Mouse (Mus musculus): ENCODE data around the gene Tmem167b. TPM values are rescaled to one million over a fixed set of nuclear protein-coding genes. Genes with fewer than 3 reads are reported as not detected.

Gene Tmem167b
- 72.1 TPM for polyA plus RNA-seq (2014; fragmentation: Illumina TruSeq; extraction: RNeasy Lipid Tissue Mini Kit (QIAGEN cat#74804); ENCODE audit: low replicate concordance)

DNA sequence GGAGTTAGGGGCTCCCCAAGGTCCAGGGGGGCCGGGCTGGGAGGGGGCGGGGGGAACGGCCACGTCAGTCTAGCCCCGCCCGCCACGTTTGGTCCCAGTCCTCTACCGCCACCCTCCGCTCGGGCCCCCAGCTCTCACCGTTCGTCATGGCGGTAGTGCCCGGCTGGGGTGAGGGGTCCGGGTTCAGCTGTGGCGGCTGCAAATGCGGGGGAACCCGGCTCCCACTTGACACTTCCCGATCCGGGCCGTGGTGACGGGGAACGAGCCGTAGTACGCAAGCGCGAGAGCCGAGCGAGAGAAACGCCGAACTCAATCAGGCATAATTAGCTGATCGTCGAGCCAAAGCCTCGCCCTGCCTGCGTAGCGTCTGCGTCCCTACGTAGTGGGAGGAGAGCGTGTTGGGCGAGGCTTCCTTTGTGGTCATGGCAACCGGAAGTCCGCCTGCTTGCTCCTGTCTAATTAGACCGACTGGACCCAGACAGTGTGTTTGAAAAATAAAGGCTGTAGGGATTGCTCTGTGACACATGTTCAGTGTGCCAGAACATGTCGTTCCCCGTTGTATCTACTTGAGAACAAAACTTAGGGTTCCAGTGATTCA, at the start of gene Tmem167b:
Tmem167b (minus strand) TSS at position 334 of the 598 bp plus-strand sequence.

DNA sequence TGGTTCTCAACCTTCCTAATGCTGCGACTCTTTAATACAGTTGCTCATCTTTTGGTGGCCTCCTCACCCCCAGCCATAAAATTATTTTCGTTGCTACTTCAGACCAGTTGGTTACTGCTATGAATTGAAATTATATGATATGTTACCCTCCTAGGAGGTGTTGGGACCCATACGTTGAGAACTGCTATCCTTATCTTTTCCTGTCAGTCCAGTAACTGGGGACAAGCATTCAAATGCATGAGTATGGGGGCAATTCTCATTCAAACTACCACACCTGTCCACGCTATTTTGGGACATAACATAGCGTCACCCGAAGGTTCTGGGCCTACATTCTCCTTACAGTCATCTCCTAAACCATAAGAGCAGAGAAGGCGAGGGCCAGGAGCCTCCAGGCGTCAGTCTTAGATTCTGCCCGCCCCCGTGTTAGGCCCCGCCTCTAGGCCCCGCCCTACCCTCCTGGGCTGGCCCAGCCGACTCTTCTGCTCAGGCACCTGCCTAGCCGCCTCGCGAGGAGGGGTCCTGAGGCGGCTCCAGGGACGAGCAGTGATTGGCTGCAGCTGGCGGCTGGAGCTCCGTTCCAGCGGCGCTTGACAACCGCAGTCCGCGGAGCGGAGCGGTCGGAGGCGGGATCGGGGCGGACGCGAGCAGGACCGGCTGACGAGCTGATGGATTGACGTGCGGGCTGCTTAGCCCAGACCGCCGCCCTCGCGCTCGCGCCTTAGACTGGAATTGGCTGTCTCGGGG, 28.7 kb upstream of the Tmem167b start, which contains the start of gene Wdr47:
Wdr47 (plus strand) TSS at position 494 of the 744 bp plus-strand sequence.

DNA sequence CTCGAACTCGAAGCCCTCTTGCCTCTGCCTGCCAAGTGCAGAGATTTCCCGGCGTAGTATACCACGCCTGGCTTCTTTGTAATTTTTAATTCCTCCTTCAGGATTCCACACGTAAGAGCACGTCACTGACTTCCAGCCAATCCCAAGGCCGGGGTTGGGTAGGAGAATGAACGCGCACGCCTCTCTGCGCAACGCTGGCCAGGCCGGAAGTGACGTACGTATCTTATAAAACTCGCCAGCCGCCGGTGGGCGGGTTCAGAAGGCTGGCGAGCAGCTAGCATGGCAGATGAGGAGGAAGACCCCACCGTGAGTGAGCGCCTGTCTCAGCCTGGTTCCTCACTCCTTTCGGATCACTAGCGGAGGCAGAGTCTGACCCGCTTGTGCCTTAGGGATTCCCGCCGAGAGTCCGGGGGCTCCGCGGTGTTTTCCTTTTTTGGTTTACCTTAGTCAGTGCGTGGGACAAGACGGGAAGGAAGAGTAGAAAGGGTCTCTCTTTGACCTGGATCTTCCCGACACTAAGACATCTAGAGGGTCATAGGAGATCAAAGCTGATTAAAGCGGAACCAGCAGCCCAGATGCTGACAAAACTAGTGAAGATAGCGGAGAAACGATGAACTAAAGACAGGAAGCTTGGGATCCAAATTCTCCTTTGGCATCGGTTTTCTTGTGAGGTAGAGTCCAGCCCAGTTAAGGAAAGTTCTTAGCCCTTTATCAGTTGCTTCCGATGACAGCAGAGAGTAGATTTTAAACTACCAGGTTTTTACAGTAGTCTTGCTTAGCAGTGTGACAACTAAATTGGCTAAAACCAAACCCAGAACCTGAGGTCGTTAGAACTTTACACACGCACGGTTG, 9.4 kb upstream of the Tmem167b start, which contains the start of gene Taf13:
Taf13 (plus strand) TSS at position 256 of the 852 bp plus-strand sequence.

DNA sequence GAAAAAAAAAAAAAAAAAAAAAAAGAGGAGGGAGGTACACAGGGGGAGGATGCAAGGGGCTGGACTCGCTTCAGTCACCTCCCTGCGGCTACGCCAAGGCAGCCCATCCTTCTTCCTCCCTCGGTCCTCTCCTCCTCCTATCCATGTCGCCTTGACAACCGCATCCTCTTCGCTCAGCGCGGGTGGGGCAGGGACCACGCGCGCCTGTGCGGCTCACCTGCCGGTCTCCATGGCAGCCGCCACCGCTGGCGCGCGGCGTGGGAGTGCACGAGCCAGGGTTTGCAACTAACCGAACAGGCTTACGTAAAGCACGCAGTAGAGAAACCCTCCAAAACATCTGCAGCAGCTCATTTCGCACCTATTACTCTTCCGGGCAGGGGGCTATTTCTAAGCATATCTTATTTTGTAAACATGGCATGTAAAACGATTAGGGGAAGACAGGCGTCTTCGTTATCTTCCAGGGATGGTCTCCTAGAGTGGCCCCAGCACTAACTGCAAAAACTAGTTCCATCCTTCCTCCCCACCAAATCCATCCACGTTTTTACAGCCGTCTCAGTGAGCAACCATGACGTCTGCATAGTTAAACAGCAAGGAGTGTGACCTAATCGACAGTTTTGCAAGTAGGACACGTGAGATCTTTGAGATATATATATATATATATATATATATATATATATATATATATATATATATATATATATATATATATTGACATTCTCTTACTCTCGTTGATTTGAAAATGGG, 25.6 kb downstream of the Tmem167b start, which contains the start of gene 5330417C22Rik:
5330417C22Rik (minus strand) TSS at position 20 of the 744 bp plus-strand sequence.

DNA sequence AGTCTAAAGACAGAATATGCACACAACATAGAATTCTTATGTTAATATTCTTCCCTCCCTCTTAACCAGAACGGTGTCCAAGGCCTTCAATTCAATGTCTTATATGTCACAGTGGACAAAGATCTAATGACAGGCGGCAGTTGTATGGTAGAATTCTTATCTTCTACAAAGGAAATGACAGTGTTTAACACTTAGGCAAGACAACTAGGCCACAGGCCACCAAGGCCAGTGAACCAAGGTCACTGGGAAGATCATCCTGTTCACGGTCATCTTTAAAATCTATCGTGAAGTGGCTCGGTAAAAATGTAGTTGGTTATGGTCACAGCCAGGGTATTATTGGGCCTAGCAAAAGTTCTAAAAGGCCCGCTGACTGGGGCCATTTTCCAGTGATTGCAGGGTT, 28.3 kb downstream of the Tmem167b start, which contains the start of gene 1700013F07Rik:
1700013F07Rik (plus strand) TSS at position 200 of the 400 bp plus-strand sequence.

Other genes starting within 250 kb of the Tmem167b start
- gene Mybphl, start 197.6 kb downstream of the Tmem167b start, polyA plus RNA-seq (2014; fragmentation: Illumina TruSeq; extraction: RNeasy Lipid Tissue Mini Kit (QIAGEN cat#74804); ENCODE audit: low replicate concordance), result not detected
- gene Psrc1, start 178.6 kb downstream of the Tmem167b start, polyA plus RNA-seq (2014; fragmentation: Illumina TruSeq; extraction: RNeasy Lipid Tissue Mini Kit (QIAGEN cat#74804); ENCODE audit: low replicate concordance), result not detected
- 0.15 TPM for gene Celsr2, start 146.9 kb downstream of the Tmem167b start, polyA plus RNA-seq (2014; fragmentation: Illumina TruSeq; extraction: RNeasy Lipid Tissue Mini Kit (QIAGEN cat#74804); ENCODE audit: low replicate concordance)
- gene Sars, start 117.3 kb downstream of the Tmem167b start, polyA plus RNA-seq (2014; fragmentation: Illumina TruSeq; extraction: RNeasy Lipid Tissue Mini Kit (QIAGEN cat#74804); ENCODE audit: low replicate concordance), result 6.9 TPM
- not detected for gene 1700013F07Rik, start 28.3 kb downstream of the Tmem167b start, polyA plus RNA-seq (2014; fragmentation: Illumina TruSeq; extraction: RNeasy Lipid Tissue Mini Kit (QIAGEN cat#74804); ENCODE audit: low replicate concordance)
- 10.1 TPM for gene 5330417C22Rik, start 25.9 kb downstream of the Tmem167b start, polyA plus RNA-seq (2014; fragmentation: Illumina TruSeq; extraction: RNeasy Lipid Tissue Mini Kit (QIAGEN cat#74804); ENCODE audit: low replicate concordance)
- gene Taf13, start 9.2 kb upstream of the Tmem167b start, polyA plus RNA-seq (2014; fragmentation: Illumina TruSeq; extraction: RNeasy Lipid Tissue Mini Kit (QIAGEN cat#74804); ENCODE audit: low replicate concordance), result 79.9 TPM
- gene Wdr47, start 28.8 kb upstream of the Tmem167b start, polyA plus RNA-seq (2014; fragmentation: Illumina TruSeq; extraction: RNeasy Lipid Tissue Mini Kit (QIAGEN cat#74804); ENCODE audit: low replicate concordance), result 9.8 TPM
- 32.2 TPM for gene Clcc1, start 91.4 kb upstream of the Tmem167b start, polyA plus RNA-seq (2014; fragmentation: Illumina TruSeq; extraction: RNeasy Lipid Tissue Mini Kit (QIAGEN cat#74804); ENCODE audit: low replicate concordance)
- 43.4 TPM for gene Gpsm2, start 159.8 kb upstream of the Tmem167b start, polyA plus RNA-seq (2014; fragmentation: Illumina TruSeq; extraction: RNeasy Lipid Tissue Mini Kit (QIAGEN cat#74804); ENCODE audit: low replicate concordance)
- gene Aknad1, start 177.2 kb upstream of the Tmem167b start, polyA plus RNA-seq (2014; fragmentation: Illumina TruSeq; extraction: RNeasy Lipid Tissue Mini Kit (QIAGEN cat#74804); ENCODE audit: low replicate concordance), result not detected

Measured in small intestine, adult 10 weeks (tissue).